ENCODE assay signal across 33 mouse cellular contexts in the genomic region with DNA sequence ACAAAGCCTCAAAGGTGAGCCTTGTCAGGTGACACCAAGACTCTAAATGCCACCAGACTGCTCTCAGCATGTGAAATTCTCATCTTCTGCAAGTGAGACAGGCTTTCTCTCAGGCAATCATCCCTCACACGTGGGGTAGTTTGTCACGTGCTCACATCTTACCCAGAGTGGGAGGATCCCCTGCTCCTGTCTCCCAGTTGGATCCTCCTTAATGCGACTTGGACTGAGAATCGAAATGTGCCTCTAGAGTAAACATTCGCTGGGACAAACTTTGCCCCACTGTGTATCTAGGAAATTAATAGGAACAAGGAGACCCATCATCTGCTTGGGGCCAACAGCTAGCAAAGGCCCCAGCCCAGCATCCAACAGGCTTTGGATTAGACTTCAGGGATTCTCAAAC.
"Had no signal": no experiment of that assay in that cellular context is flagged by ENCODE, and none has a peak within 500 bp of the region (broad histone marks: within the 10 kb centered on the region; RNA-seq: fewer than 3 reads in every experiment).

No protein-coding gene starts in this region.

- H3K4me1 ChIP-seq: hindbrain, embryonic 13.5 days; hindbrain, embryonic 15.5 days had no signal

- H3K36me3 ChIP-seq: heart, embryonic 10.5 days; heart, embryonic 12.5 days; heart, embryonic 13.5 days; heart, embryonic 15.5 days; hindbrain, embryonic 10.5 days; hindbrain, embryonic 12.5 days; hindbrain, embryonic 13.5 days; hindbrain, embryonic 15.5 days; intestine, embryonic 15.5 days; kidney, embryonic 15.5 days had no signal

- DNase-seq: heart, postnatal 14 days; heart, postnatal 36 days; heart, postnatal 4 days; kidney, adult 11 months; kidney, adult 18-20 months; kidney, adult 2 months; kidney, adult 8-10 months; kidney, adult 9 months; kidney, postnatal 10 days; kidney, postnatal 14 days; kidney, postnatal 25 days; kidney, postnatal 36 days; kidney, postnatal 4 days; layer of hippocampus, adult 9-11 months; layer of hippocampus, postnatal 36 days had no signal

- H3K4me3 ChIP-seq: heart, embryonic 10.5 days; heart, embryonic 12.5 days; heart, embryonic 13.5 days; heart, embryonic 15.5 days; hindbrain, embryonic 10.5 days; hindbrain, embryonic 12.5 days; hindbrain, embryonic 13.5 days; hindbrain, embryonic 15.5 days; intestine, embryonic 15.5 days; kidney, embryonic 15.5 days; layer of hippocampus, adult 2 months had no signal

- H3K9me3 ChIP-seq: heart, embryonic 10.5 days; heart, embryonic 12.5 days; heart, embryonic 13.5 days; heart, embryonic 15.5 days; hindbrain, embryonic 10.5 days; hindbrain, embryonic 12.5 days; hindbrain, embryonic 13.5 days; hindbrain, embryonic 15.5 days; intestine, embryonic 15.5 days; kidney, embryonic 15.5 days had no signal

- H3K9ac ChIP-seq: heart, embryonic 12.5 days; heart, embryonic 13.5 days; heart, embryonic 15.5 days; hindbrain, embryonic 12.5 days; hindbrain, embryonic 13.5 days; hindbrain, embryonic 14.5 days; hindbrain, embryonic 15.5 days; intestine, embryonic 15.5 days; kidney, embryonic 15.5 days had no signal

- ATAC-seq: hindbrain, embryonic 16.5 days; hindbrain, postnatal 0 days; inflammation-experienced regulatory T-cells, adult 6 months; intestine, postnatal 0 days had no signal

- H3K4me2 ChIP-seq: heart, embryonic 11.5 days; heart, embryonic 12.5 days; heart, embryonic 13.5 days; heart, embryonic 15.5 days; hindbrain, embryonic 12.5 days; hindbrain, embryonic 13.5 days; hindbrain, embryonic 14.5 days; hindbrain, embryonic 15.5 days; intestine, embryonic 15.5 days; kidney, embryonic 15.5 days had no signal

- H3K27ac ChIP-seq: hindbrain, embryonic 12.5 days; hindbrain, embryonic 13.5 days; hindbrain, embryonic 14.5 days; hindbrain, embryonic 15.5 days; hindbrain, postnatal 0 days; kidney, embryonic 15.5 days; kidney, postnatal 0 days; layer of hippocampus, adult 2 months had no signal

- H3K27me3 ChIP-seq: heart, embryonic 12.5 days; heart, embryonic 13.5 days; heart, embryonic 15.5 days; hindbrain, embryonic 15.5 days; intestine, embryonic 15.5 days had no signal
